Mouse (Mus musculus): ENCODE data around the gene Mobp. TPM values are rescaled to one million over a fixed set of nuclear protein-coding genes. Genes with fewer than 3 reads are reported as not detected.
"Not testable (repeated sequence)": the region's sequence is repeated elsewhere in the genome, so short reads cannot be mapped to it uniquely, and the experiment has no call there.

The Mobp gene
- 100 to 1,000 TPM; 369 to 380 TPM for total RNA-seq (2021)
- long read RNA-seq, experiment 1, transcript Mobp-204 (6 exons, 2,609 nt), result major isoform, 106 of 162 reads
- long read RNA-seq, experiment 1, transcript Mobp-202 (4 exons, 3,286 nt), result minor isoform, 5 of 162 reads
- long read RNA-seq, experiment 1, transcript Mobp-201 (4 exons, 1,536 nt), result minor isoform, 15 of 162 reads
- long read RNA-seq, experiment 1, partial matches to known transcripts, result 1 of 162 reads
- long read RNA-seq, experiment 1, other reads (novel, unspliced or antisense), result 32 of 162 reads
- long read RNA-seq, experiment 2, transcript Mobp-201 (4 exons, 1,536 nt), result minor isoform, 42 of 203 reads
- long read RNA-seq, experiment 2, transcript Mobp-204 (6 exons, 2,609 nt), result major isoform, 112 of 203 reads
- long read RNA-seq, experiment 2, transcript Mobp-202 (4 exons, 3,286 nt), result minor isoform, 7 of 203 reads
- long read RNA-seq, experiment 2, partial matches to known transcripts, result 3 of 203 reads
- long read RNA-seq, experiment 2, other reads (novel, unspliced or antisense), result 37 of 203 reads

DNA sequence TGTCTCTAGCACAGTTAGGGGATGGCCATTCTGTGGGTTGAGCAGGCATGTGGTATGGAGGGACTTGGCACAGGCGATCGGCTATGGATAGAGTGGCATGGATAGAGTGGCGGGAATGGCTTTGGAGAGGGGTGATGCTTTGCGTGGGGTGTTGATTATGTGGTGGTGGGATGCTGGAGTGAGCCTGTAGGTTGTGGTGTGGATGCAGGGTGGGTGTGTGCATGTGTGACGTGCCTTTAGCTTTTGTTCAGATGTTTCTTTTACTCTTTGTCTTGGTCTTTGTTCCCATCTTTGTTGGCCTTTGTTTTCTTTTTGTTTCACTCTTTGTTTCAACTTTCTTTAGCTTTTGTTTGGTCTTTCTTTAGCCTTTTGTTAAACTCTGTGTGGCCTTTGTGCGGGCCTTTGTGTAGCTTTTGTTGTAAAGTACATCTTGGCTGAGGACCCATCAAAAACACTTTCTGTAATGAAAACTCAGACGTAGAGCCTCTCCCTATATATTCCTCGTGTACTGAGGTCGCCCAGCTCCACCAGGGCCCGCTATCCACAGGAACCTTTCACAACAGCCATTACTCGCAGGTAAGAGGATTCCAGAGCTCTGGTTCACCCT is at the start of gene Mobp:
TSS of gene Mobp (plus strand) at position 486 of the 607 bp plus-strand sequence.
- DNase-seq (ENCODE audit: low spot score in 2 of 2), result no peak

DNA sequence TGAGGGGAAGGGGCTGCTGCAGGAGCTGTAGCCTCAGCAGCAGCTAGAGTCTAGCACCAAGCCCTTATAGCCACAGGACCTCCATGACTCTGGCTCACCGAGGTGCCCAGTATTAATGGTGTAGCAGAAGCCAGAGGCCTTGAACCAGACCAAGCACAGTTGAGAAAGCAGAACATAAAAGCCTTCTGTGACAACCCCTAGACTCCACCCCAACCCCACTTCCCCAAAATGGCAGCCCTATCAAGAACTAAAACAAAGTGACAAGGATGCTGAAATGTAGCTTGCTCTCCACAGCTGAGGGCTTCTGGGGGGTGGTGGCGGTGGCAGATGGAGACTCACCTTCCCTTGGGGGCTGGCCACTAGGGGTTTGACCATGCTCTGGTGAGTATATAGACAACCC is 48.3 kb upstream of the Mobp start:
- DNase-seq (ENCODE audit: low spot score in 2 of 2), result no peak

DNA sequence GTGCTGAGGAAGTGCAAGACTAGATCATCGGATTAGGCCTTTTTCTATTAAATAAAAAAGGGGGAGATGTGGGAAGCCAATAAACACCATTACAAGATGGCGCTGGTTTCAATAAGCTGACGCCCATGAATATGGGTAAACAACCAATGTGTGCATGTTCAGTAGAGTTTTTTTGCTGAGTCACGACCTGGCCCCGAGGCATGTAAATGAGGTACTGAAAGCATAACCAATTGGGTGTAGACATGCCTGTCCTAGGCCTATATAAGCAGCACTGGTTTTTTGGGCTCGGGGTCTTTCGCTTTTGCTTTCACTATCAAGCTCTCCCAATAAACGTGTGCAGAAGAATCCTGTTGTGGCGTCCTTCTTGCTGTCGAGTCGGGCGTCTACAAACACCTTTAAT is 40.6 kb upstream of the Mobp start:
- DNase-seq (ENCODE audit: low spot score in 2 of 2), result not testable (repeated sequence)

DNA sequence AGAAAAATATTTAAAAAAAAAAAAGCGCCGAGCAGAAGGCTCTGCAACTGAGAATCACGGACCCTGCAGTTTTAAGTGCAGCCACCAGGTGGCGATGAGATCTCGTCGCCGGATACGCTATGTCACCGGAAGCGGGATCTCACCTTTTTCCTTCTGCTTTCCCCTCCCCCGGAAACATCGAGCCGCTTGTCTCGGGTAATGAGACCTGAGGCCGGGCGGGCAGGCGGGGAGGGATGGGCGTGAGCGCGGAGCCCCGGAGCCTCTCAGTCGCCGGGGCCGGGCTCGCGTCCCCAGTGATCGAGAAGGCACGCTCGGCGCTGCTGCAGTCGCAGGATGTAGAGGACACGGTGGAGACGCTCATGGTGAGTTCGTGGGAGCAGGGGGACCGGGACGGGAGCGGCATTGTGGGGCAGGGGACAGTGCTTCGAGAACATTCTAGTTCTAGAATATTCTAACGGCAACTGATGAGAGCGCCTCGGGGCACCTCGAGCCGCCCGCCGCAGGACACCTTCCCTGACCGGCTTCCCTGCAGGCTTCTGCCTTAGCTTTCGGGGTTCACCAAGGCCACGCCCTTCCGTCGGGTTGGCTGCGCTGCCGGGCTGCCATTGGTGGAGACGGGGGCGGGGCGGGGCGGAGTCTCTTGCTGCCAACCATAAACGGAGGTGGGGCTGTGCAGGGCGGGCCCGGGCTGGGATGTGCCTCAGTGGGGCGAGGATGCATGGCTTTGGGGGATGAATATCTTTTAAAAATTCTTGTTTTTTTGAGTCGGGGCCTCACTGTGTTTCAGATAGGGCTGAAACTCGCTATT is 39.1 kb upstream of the Mobp start, which contains the start of gene Slc25a38:
TSS of gene Slc25a38 (plus strand) at position 164 of the 808 bp plus-strand sequence.
- peak; percentile 94 to 96 for DNase-seq (ENCODE audit: low spot score in 2 of 2)

DNA sequence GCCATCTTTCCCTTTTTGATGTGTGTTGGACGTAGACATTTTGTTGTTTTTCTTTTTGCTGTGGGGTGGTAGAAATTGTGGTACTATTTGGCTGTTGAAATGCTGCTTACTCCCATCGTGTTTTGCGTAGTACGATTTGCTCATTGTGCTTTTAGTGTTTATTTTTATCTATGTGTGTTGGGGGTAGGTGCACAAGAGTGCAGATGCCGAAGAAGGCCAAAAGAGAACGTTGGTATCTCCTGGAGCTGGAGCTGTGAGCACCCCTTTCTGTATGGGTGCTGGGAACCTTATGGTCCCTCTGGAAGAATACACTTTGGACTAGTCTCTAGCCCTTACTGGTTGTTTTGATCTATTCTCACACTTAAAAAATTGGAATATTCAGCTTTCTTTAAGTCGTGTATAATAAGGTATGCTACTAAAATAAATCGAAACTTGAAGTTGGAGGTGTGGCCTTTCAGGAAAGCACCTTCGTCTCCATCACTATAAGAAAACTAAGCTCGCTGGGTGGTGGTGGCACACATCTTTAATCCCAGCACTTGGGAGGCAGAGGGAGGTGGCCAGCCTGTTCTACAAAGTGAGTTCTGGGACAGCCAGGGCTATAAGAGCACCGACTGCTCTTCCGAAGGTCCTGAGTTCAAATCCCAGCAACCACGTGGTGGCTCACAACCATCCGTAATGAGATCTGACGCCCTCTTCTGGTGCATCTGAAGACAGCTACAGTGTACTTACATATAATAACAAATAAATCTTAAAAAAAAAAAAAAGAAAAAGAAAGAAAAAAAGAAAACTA is 38.2 kb upstream of the Mobp start:
- DNase-seq (ENCODE audit: low spot score in 2 of 2), result no peak

DNA sequence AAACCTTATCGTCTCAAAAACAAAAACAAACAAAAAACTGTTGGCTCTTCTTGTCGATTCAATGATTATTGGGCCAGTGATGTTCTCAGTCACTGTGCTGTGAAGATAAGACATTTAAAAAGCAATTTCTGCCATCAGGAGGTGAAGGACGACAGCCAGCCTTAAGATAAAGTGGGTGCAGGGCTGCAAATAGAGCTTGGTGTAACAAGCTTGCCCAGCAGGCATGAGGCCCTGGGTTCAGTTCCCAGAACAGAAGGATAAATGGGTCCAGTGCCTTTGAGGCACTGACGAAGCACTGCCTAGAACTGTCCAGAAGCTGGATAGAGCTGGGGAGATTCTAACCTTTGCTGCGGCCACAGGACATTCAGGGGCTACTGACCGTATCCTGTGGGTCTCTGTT is 37.0 kb upstream of the Mobp start:
- DNase-seq (ENCODE audit: low spot score in 2 of 2), result no peak

DNA sequence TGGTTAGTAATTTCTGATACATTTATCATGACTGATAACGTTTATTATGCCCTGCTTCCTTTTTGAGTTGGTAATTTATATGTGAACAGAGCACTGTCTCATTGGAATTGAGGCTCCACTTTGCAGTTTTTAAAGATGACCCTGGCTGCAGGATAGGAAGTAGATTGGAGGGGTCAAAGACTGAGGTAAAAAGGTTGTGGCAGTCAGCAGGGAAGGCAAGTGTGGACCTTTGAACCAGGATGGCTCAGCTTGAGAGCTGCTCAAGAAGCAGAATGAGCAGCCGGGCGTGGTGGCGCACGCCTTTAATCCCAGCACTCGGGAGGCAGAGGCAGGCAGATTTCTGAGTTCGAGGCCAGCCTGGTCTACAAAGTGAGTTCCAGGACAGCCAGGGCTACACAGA is 36.1 kb upstream of the Mobp start:
- no peak for DNase-seq (ENCODE audit: low spot score in 2 of 2)

DNA sequence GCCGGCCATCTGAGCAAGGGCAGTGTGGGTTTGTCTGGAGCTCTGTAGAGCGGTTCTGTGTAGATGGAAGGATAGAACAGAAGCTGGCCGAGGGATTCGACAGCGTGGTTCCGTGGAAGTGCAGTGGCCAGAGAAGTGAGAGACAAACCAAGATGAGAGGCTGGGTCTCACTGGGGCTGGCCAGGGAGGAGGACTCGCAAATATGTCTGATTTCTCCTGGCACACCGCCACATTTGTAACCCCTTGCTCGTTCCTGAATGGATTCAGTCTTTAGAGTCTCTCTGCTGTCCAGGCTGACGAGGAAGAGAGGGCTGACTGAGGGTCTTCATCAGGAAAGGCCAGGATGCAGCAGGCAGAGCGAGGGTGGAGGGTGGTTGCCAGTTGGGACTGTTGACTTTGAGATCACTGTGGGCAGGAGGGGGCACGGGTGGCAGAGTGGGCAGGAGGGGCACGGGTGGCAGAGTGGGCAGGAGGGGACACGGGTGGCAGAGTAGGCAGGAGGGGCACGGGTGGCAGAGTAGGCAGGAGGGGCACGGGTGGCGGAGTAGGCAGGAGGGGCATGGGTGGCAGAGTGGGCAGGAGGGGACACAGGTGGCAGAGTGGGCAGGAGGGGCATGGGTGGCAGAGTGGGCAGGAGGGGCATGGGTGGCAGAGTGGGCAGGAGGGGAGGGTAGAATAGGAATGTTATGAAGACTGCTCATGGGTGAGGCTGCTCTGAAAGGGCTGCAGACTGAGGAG is 35.3 kb upstream of the Mobp start:
- no peak for DNase-seq (ENCODE audit: low spot score in 2 of 2)

DNA sequence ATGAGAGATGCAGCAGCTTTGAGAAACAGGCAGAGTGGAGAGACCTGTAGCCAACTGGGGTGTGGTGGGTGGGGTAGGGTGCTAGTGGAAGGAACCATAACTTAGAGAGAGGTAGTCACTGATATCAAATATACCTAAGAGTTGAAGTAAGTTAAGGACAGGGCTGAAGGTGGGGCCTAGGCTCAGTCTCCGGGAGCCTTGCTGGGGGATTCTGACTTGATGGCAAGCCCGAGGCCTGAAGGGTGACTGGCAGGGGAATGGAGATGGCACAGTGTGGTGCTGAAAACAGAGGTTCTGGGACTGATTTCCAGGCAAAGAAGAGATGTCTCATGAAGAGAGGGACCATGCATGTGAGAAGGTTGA is 34.7 kb upstream of the Mobp start:
- no peak for DNase-seq (ENCODE audit: low spot score in 2 of 2)

DNA sequence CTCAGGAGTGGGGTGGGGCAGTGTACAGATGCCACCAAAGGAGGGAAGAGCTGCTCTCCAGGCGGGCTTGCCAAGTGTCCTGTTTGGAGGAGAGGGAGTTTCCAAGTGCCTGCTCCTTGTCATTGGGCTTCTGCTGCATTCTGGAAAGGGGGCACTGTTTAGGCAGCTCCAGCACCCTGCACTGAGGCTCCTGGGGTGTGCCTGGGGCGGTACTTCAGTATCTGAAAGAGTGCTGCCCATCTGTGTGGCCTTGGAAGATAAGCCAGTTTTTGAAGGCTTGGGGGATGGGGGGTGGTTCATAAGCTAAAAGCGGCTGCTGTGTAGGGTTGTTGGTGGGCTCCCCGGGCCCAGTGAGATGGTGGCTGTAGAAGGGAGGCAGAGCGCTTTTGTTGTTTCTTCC is 33.9 kb upstream of the Mobp start:
- no peak for DNase-seq (ENCODE audit: low spot score in 2 of 2)

DNA sequence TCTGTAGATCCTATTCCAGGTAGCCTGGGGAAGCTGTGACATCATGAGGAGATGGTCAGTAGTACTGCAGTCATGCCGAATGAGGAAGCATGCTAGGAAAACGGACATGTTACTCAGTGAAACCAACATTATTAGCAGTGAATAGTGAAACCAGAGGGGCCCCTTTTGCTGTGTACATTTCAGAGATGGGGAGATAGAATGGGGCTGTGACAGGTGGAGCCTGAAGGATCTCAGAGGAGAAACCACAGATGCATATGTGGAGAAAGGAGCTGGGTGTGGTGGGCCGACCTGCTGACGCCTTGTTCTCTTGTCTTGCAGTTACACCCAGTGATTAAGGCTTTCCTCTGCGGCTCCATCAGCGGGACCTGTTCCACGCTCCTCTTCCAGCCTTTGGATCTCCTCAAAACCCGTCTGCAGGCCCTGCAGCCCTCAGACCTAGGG is 33.3 kb upstream of the Mobp start:
- DNase-seq (ENCODE audit: low spot score in 2 of 2), result no peak

DNA sequence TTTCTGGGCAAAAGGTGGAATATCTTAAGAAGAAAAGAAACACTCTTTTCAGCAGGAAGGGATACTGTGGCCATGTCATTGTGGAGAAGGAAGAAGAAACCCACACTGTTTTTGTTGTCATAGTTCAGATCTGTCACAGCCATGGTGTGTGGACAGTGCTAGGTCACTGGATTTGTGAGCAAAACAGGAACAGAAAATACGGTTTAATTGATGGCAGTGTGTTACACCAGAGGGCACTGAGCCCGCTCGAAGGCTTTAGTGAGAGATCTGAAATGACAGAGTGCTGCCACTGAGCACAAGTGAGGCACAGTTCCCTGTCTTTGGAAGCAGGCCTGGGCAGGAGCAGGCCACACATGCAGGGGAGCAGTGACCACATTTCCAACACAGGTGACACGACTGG is 31.3 kb upstream of the Mobp start:
- DNase-seq (ENCODE audit: low spot score in 2 of 2), result no peak

DNA sequence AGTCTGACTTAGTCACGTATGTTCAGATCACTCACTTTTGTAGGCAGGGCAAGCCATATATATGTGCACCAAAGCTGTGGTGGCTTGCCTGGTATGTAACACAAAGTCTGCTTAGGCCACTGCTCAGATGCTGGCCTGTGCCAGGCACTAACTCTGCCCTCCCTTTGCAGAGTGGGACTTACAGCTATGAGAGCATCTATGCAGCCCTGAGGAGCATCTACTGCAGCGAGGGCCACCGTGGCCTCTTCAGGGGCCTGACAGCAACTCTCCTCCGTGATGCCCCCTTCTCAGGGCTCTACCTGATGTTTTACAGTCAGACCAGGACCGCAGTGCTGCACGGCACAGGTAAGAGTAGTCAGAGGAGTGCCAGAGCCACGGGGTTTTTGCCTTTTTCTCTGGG is 29.0 kb upstream of the Mobp start:
- no peak for DNase-seq (ENCODE audit: low spot score in 2 of 2)

DNA sequence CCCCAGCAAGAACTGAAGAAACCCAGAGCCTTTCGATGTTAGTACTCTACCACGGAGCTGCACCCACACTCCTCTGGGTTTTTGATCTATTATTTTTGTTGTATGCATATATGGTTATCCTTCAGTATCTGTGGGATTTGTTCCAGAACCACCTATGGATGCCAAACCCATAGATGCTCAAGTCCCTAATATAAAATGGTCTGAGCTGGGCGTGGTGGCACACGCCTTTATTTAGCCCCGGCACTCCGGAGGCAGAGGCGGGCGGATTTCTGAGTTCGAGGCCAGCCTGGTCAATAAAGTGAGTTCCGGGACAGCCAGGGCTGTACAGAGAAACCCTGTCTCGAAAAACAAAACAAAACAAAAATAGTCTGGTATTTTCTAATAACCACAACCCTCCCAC is 22.6 kb upstream of the Mobp start:
- no peak for DNase-seq (ENCODE audit: low spot score in 2 of 2)

DNA sequence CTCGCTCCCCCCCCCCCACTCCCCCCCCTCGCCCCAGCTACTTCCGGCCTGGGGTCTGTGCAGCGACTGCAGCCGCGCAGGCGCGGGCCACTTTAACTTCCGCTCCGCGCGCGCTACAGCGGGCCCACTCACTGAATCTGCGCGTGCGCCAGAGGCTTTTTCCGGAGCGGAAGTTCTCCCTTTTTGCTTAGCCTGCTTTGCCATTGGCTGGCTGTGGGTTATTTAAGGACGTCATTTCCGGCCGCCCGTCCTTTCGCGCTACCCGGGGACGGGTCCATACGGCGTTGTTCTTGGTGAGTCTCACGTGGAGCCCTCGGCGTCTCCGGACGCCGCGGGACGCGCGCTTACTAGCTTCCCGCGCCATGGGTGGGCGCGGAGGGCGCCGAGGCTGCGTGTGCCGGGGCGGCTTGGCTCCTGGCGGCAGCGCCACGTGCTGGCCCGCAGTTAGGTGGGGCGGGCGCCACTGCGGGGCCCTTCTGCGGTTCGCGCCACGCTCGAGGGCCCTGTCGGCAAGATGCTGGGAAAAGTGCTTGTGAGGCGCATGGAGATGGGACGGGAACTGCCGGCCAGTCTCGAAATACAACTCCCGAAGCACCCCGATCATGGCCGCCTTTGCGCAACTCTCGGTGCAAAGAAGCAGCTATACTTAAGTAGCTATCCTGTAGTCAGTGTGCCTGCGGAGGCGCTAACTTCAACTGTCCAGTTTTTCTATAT is 21.8 kb upstream of the Mobp start, which contains the start of gene Rpsa:
TSS of gene Rpsa (plus strand) at position 152 of the 714 bp plus-strand sequence.
- peak; percentile 96 to 98 for DNase-seq (ENCODE audit: low spot score in 2 of 2)

DNA sequence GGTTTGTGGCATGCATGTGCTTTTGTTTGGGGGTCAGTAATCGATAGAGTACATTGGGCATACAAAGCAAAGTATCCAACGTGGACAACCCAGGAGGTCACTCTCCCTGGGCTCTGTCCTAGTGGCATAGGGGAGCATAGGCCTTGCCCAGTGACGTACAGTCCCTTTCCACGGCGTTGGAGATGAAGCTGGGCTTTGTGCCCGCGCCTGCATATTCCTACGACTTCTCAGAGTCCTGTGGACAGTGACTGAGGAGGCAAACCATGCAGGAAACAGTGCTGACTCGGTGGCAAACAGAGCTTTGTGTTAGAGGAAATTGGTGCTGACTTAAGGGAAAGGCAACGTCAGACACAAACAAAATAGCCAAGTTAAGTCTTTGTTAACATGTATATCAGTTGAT is 20.2 kb upstream of the Mobp start:
- no peak for DNase-seq (ENCODE audit: low spot score in 2 of 2)

DNA sequence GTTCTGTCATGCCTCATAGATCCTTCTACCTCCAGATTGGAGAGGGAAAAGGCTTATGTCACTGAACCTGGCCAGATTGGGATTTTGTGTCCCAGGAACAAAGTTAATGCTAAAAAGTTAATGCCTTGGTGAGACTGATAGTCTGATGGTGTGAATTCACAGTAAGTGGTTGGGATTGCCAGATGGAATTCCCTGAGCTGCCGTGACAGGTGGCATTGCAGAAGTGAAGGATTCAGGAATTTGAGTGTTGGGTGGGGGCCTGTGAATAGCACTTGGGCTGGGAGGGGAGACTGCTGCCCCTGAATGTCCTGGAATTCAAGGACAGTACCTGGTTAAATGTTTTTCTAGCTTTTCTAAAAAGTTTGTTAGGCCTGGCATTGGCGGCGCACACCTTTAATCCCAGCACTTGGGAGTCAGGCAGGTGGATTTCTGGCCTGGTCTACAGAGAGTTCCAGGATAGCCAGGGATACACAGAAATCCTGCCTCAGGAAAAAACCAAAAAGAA is 17.7 kb upstream of the Mobp start:
- no peak for DNase-seq (ENCODE audit: low spot score in 2 of 2)

DNA sequence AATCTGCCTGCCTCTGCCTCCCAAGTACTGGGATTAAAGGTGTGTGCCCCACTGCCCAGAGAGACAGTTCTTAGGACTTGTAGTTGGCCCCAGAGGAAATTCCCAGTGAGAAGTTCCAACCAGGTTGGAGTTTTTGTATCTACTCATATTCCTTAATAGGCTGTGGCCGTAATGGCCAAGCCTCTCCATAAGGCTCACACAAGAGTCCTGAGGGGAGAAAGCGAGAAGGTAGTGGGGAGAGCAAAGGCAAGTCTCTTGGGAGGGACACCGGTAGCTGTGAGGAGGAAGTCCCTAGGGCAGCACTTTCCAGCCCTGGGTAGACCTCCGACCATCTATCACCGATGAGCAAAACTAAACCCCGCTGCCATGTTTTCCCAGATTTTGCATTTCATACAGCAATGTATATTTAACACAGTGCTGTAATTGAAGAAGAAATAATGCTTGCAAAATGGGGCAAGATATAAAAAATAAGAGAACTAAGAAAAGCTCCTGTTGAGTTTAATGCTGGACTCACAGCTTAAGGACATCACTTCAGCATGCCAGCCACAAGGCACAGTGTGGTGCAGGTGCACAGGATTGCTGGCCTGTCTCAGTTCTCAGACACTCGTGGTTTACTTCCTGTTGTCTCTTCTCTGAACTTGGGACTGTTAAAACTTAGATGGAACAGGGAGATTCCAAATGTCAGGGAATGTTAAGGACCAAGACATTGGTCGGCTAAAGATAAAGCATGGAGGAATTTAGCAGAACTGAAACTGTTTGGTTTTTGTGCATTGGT is 16.3 kb upstream of the Mobp start:
- DNase-seq (ENCODE audit: low spot score in 2 of 2), result no peak

Measured in layer of hippocampus, postnatal 14 days (tissue).